Mouse (Mus musculus): ENCODE data around the gene Elp5. TPM values are rescaled to one million over a fixed set of nuclear protein-coding genes. Genes with fewer than 3 reads are reported as not detected.
A peak's percentile ranks its signal among the peaks of the same experiment; 100 is the strongest.

Gene Elp5
- total RNA-seq, 2 experiments from 2014 or later, result 18.7 to 35.5 TPM

DNA sequence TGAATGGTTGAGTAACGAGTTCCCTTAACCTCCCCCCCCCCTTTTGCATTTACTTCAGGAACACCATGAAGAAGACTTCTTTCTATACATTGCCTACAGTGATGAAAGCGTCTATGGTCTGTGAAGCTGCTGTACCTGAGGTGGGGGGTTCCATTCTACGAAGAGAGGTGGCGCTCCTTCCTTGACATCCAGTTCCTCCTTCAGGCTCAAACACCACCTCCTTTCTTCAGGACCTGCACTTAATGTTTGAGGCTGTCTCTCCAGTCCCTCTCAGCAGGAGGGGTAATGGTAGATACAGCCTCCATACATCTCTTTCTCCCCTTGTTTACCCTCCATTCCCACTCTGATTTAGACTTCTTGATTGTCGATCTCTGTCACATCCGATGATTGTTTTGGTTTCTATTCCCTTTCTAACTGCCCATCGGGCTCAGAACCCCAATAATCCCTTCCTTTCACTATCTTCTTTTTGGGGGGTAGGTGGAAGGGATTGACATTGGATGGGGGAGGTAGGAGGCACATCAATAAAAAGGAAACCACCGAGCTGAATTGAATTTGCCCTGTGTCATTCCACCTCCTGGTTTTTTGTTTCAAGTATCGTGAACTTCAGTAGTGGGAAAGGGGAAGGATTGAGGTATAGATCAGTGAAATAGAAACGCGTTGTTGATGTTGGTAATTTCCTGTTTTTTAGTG lies 12.2 kb upstream of the Elp5 start:
- no peak for ATAC-seq (replicated peaks; ENCODE audit: low FRiP score, poor library complexity, severe bottlenecking)

DNA sequence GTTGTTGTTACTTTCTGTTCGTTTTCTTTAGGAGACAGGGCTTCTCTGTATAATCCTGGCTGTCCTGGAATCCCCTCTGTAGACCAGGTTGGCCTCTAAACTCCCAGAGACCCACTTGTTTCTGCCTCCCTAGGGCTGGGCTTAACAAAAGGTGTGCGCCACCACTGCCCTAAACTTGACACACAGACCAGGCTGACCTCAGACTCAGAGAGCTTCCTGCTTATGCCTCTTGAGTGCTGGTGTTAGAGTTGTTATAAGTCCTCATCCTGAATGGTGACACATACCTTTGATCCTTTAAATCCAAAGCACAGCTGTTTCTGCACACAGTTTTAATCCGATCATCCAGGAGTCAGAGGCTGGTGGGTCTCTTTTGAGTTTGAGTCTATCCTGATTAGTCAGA lies 10.6 kb upstream of the Elp5 start:
- ATAC-seq (replicated peaks; ENCODE audit: low FRiP score, poor library complexity, severe bottlenecking), result no peak

DNA sequence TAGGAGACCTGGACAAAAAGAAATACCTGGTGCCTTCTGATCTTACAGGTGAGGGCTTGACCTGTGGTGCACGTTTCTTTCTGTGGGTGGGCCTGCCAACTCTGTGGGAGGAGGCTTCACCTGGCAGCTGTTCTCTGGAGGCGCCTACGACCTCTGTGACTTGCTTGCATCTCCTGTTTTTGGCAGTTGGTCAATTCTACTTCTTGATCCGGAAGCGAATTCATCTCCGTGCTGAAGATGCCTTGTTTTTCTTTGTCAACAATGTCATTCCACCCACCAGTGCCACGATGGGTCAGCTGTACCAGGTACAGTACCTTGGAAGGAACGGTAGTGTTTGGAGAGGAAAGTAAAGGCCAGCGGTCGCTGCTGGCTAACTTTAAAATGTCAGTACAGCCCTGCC lies 10.1 kb upstream of the Elp5 start:
- ATAC-seq (replicated peaks; ENCODE audit: low FRiP score, poor library complexity, severe bottlenecking), result no peak

DNA sequence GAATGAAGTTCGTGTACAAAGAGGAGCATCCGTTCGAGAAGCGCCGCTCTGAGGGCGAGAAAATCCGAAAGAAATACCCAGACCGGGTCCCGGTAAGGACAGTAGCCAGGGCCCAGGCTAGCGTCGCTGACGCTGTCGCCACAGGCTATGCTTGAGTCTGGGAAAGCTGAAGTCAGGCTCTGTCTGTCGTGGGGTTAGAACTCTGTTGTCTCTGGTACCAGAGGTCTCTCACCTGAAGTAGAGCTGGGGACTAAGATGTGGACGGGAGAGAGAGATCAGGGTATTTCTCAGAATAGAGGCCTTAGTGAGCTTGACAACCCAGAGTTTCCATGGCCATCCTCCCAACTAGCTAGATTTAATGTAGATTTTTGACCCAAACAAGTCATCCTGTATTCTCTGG lies 9.4 kb upstream of the Elp5 start:
- ATAC-seq (replicated peaks; ENCODE audit: low FRiP score, poor library complexity, severe bottlenecking), result no peak

DNA sequence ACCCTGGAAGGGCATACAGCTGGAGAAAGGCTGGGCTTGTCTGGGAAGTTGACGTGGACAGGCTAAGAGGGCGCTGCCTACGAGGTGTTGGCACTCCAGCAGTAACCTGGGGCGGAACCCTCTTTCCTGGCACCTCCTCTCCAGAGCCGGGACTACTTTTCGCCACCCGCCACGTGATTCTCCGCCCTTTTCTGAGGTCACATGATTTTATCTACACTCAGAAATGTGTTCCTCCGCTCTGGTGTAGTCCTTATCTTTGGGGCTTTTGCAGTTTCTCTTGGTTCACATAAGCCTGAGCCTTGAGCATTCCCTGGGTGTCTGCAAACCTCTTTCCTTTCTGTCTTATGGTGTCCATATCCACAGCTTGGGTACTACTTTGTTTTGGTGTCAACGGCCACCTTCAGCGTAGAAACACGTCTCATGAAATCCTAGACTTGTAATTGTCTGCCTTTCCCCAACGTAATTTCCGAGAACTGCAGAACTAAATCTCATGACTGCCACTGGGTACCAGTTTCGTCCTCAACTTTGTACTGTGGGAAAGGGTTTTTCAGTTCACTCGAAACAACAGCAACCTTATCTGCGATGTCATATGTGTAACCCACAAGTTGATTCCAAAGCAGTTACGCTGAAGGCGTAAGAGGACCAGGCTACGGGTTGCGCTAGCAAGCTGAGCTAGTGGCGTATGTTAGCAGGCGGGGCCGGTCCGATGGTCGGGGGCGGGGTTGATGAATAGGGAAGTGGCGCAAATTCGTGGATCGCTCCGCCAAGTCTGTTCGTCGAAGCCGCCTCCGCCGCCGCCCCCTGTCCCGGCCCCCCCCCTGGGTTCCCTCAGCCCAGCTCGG lies 8.8 kb upstream of the Elp5 start, which contains the start of gene Gabarap:
Gene Gabarap, plus strand, starts transcription at position 294 of the 842 bp plus-strand sequence.
- peak; percentile 74 for ATAC-seq (replicated peaks; ENCODE audit: low FRiP score, poor library complexity, severe bottlenecking)

DNA sequence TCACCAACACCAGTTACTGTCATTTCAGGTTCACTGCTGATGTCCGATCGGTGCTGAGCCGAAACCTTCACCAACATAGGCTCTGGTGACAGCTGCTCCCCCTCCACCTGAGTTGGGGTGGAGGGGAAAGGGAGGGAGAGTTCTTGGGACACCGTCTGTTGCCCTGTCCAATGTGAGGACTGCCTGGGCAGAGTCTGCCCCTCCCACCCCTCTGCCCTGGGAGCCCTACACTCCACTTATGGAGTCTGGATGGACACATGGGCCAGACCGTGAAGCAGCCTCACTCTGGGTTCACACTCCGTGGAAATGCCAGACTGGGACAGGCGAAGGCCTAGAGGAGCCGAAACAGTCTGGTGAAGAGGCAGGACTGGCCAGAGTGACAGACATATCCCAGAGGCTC lies 7.6 kb upstream of the Elp5 start:
- no peak for ATAC-seq (replicated peaks; ENCODE audit: low FRiP score, poor library complexity, severe bottlenecking)

DNA sequence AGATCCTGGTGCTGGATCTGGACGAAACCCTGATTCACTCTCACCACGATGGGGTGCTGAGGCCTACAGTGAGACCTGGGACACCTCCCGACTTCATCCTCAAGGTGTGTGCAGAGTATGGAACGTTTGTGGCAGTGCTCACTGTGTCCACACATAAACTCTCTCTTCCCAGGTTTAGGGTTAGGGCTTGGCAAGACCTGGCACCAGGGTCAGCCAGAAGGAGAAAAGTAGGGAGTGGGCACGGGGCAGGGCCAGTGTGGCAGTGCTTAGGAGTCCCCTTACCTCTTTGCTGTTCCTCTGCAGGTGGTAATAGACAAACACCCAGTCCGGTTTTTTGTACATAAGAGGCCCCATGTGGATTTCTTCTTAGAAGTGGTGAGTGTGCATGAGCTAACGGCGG lies 2.1 kb upstream of the Elp5 start:
- ATAC-seq (replicated peaks; ENCODE audit: low FRiP score, poor library complexity, severe bottlenecking), result no peak

DNA sequence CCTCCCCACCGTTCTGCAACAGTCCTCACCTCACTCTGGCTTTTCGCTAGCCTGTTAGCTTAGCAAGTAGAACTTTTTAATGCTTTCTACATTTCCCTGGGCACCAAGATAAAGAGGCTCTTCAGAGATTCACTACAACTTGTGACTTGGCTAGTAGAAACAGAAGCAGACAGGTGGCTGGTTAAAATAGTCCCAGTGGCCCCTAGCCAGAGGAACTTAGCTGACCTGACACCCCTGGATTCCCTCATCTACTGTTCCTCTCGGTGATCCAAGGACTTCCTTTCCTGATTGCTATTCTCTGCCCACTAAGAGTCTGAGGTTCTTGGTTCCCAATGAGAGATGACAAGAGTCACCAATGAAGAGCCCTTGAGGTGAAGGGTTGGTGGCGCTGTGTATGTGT lies 1.1 kb upstream of the Elp5 start:
- ATAC-seq (replicated peaks; ENCODE audit: low FRiP score, poor library complexity, severe bottlenecking), result no peak

DNA sequence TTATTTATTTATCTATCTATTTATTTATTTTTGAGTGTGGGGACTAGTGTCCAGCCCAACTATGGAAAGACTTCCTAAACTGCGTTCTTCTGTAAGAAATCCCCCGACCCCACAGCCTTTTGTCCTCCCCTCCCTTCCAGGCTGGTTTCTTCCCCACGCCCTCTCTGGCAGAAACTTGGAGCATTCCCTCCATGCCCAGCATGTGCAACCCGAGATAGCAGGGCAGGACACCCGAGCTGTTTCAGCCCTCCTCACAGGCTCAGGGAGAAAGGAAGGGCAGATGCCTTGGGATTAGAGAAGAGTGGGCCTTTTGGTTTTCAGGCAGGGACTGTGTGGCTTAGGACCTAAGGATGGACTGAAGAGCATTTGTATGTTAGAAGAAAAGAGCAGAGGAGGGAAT lies 560 bp upstream of the Elp5 start:
- no peak for ATAC-seq (replicated peaks; ENCODE audit: low FRiP score, poor library complexity, severe bottlenecking)

DNA sequence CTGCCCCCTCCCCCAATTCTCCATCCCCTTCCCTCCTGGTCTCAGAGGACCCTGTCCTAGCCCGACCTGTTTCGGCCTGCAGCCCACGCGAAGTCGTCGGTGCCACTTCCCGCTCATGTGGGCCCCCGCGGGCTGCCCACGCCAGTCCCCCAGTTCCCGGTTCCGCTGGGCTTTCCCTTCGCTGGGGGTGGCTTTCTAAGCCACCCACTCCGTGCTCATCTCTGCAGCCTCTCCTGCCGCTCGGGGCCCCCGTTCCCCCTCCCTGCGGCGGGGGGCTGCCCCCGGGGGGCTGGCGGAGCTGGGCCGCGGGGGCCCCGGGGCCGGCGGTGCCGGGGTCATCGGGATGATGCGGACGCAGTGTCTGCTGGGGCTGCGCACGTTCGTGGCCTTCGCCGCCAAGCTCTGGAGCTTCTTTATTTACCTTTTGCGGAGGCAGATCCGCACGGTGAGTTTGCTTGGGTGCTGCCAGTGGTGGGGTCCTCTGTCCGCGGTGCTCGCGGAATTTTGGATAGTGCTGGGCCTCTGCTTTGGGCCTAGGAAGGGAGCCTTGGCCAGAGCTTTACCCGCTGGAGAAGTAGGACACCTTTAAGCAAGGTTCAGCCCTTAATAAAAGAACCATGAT lies 1.1 kb downstream of the Elp5 start, which contains the start of gene Ctdnep1:
Gene Ctdnep1, plus strand, starts transcription at position 16 of the 622 bp plus-strand sequence.
- ATAC-seq (replicated peaks; ENCODE audit: low FRiP score, poor library complexity, severe bottlenecking), result no peak

DNA sequence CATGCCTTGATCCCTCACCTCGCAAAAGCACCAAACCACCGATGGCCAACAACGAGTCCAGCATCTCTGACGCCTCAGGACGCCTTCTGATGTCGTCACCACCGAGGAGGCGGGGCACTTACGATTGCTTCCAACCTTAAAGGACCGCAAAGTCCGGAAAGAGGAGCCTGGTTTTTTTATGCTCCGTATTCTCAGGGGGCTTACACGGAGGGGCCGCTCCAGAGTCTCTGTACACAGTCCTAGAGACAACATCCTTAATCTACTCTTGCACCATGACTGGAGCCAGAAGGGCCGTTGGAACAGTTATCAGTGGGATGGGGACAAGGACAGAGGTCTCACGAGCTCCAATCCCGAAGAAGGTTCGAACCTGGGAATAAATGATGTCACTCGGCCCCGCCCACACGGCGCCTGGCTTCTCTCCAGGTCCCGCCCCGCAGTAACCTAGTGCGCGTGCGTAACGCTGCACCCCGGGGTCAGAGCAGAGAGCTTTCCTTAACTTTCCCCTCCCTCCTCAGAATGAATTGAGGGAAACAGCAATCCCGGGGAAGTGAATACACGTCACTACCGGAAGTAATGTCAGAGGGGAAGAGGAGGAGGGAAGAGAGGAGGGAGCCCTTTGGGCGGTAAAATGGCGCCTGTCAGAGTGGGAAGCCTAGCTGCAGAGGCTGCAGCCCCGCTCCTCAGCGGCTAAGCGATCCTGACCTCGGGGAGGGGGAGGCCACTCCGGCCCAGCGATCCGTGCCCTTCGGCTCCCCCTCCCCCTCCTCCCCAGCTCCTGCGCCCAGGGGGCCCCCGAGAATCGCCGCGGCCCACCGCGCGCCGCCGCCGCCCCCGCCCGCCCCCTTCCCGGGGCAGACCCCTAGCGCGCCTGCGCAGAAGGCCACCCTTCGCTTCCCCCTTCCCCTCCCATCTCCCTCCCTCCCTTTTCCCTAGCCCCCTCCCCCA lies 1.8 kb downstream of the Elp5 start:
- ATAC-seq (replicated peaks; ENCODE audit: low FRiP score, poor library complexity, severe bottlenecking), result peak; percentile 86

DNA sequence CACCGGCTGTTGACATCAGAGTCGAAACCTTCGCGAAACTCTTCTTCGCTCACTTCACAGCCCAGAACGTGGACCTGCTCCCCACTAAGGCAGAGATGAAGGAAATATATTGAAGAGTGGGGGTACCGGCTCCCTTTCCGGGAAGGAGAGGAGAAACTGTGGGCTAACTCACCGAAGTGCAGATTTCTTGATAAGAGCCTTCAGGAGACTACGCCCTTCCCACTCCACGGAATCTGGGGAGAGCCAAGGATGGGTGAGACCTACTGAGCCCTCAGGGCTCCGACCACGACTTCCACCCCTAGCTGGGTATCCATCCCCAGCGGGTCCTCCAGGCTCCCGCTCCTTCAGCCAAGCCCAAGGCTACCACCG lies 2.5 kb downstream of the Elp5 start:
- ATAC-seq (replicated peaks; ENCODE audit: low FRiP score, poor library complexity, severe bottlenecking), result peak; percentile 59

DNA sequence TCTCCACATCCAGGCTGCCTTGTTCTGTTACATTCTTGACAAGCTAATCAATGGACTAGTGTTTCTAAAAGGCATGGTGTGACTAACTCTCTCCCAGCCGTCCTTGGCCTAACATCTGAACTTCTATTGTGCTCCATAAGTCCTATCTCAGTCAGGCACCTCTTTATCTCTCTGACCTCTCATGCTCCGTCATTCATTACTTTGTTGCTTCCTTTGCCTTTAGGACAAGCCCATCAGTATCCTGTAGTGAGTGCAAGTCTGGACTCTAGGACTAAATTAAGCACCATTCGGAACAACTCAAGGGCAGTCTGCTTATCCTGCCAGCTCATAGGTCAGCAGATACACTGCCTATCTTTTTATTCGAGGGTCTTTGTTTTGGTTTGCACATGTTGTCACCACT lies 6.0 kb downstream of the Elp5 start:
- no peak for ATAC-seq (replicated peaks; ENCODE audit: low FRiP score, poor library complexity, severe bottlenecking)

DNA sequence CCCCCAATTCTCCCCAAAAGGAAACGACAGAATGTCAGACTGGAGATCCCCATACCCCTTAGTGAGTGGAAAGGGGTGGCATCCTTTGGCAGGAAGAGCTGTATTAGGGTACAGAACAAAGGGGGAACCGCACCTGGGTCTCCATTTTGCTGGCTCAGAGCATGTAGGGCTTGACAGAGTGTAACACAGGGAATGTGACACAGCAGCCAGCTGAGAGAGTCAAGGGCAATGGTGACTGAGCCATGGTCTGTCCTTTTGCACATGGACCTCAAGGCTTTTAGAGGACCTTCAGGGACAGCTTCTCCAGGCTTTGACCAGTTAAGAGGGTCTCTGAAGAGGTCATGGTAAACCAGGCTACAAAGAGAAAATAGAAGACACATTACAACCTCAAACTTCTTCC lies 7.4 kb downstream of the Elp5 start:
- no peak for ATAC-seq (replicated peaks; ENCODE audit: low FRiP score, poor library complexity, severe bottlenecking)

DNA sequence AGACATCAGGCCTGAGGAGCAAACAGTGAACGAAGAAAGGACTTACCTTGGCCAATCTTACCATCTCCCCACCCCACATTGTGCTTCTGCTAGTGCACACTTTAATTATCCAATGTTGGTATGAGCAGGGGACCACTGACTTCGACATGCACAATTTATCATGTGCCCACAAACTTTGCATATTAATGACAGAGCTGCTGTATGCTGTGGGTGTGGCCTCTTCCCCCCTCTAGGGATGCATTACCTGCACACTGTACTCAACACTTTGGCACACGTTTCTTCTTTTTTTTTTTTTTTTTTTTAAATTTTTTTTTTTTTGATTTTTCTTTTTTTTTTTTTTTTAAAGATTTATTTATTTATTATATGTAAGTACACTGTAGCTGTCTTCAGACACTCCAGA lies 11.5 kb downstream of the Elp5 start:
- ATAC-seq (replicated peaks; ENCODE audit: low FRiP score, poor library complexity, severe bottlenecking), result no peak

DNA sequence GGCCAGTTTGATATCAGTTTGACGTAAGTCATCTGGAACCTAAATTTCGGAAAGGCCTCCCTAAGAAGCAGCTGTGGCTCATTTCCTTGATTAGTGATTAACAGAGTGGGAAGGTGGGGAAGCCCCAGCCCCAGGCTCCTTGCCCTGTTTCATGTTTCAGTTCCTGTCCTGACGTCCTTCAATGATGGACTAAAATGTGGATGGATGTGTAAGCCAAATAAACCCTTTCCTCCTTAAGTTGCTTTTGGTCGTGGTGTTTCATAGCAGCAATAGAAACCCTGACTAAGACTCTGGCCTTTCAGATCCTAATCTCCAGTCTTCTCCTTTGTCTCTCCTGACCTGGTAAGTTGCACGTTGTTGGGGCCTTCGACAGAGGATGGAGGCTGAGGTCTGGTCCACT lies 12.1 kb downstream of the Elp5 start:
- no peak for ATAC-seq (replicated peaks; ENCODE audit: low FRiP score, poor library complexity, severe bottlenecking)

DNA sequence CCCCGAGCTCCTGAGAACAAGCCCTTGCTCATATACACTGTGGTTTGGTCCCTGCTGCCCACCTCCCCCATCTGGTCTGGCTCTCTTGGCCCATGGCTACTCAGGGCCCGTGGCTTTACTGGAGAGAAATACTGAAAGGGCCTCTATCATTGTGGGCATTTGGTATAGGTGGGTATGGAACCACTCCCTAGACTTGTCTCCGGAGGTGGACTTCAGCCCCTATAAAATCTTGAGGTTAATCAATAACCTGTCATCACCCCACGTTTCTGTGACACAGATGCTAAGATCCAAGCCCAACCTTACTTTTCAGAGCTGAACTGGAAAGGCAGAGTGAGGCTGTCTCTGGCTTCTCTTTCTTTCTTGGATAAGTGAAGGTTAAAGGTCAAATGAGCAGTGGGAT lies 13.5 kb downstream of the Elp5 start:
- no peak for ATAC-seq (replicated peaks; ENCODE audit: low FRiP score, poor library complexity, severe bottlenecking)

DNA sequence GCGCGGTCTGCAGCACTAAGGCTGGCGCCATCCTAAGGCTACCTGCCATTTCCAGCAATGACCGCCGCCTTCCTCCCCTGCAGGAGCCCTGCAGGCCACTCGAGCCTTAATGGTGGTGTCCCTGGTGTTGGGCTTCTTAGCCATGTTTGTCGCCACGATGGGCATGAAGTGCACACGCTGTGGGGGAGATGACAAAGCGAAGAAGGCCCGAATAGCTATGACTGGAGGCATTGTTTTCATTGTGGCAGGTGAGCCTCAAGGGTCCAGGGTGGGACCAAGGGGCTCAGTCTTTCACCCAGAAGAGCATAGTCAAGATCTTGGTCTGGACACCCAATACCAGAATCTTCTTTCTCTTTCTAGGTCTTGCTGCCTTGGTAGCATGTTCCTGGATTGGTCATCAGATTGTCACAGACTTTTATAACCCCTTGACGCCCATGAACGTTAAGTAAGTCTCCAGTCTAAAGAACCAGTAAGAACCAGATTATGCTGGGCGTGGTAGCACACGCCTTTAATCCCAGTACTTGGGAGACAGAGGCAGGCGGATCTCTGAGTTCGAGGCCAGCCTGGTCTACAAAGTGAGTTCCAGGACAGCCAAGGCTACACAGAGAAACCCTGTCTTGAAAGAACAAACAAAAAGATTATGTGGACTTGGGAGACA lies 15.3 kb downstream of the Elp5 start:
- ATAC-seq (replicated peaks; ENCODE audit: low FRiP score, poor library complexity, severe bottlenecking), result no peak

Data from erythroblast, adult 5-6 weeks (primary cell).